Mouse (Mus musculus): ENCODE measurements around the gene She. TPM values are rescaled to one million over a fixed set of nuclear protein-coding genes. Genes with fewer than 3 reads are reported as not detected.

Gene She
- polyA plus RNA-seq, 1 experiment = not detected

DNA sequence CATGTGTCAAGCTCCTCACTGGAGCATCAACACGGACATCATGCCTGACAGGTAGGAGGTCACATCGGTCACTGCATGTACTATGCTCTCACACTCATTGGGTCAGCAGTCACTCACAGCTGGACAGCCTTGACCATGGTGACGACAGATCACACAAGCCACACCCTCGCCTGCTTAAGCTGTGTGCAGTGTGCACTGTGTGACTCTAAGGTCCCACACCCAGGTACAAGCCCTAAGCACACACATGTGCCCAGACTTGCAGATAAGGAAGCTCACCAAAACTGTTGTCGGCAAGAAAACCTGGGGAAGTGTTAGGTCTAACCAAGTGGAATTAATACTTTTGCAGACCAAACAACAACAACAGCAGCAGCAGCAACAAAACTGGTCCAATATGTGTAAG lies 23.3 kb upstream of the She start:
- H3K4me3 ChIP-seq (ENCODE audit: insufficient read depth, poor library complexity, severe bottlenecking) = no peak overlapping the region
- no peaks in the 10 kb centered on the region for H3K79me2 ChIP-seq (ENCODE audit: control insufficient read depth, insufficient read depth)
- H3K79me3 ChIP-seq (ENCODE audit: low read depth) = no peaks in the 10 kb centered on the region
- H3ac ChIP-seq (ENCODE audit: control insufficient read depth, insufficient read length, low read depth) = no peak overlapping the region
- H3K27me3 ChIP-seq (ENCODE audit: control insufficient read depth, insufficient read depth, insufficient read length) = peaks cover 11% of the 10 kb centered on the region
- H3K36me3 ChIP-seq (ENCODE audit: control insufficient read depth, insufficient read depth) = no peaks in the 10 kb centered on the region
- no peak for TF ChIP-seq CEBPB (IDR thresholded peaks at IDR 0.05; ENCODE audit: low read depth)
- TF ChIP-seq MYOD1 (IDR thresholded peaks at IDR 0.05; ENCODE audit: control insufficient read depth, insufficient read length, low read depth) = no peak
- TF ChIP-seq MAX (IDR thresholded peaks at IDR 0.05) = no peak
- no peak for TF ChIP-seq MYOG (IDR thresholded peaks at IDR 0.05; ENCODE audit: control insufficient read depth, extremely low read depth, insufficient read length)
- TF ChIP-seq FOSL1 (IDR thresholded peaks at IDR 0.05; ENCODE audit: insufficient read depth, low read length, poor library complexity, severe bottlenecking) = no peak
- TF ChIP-seq CTCF (IDR thresholded peaks at IDR 0.05; ENCODE audit: control insufficient read depth, insufficient read depth, insufficient read length) = no peak
- TF ChIP-seq USF1 (IDR thresholded peaks at IDR 0.05; ENCODE audit: low read depth) = no peak

DNA sequence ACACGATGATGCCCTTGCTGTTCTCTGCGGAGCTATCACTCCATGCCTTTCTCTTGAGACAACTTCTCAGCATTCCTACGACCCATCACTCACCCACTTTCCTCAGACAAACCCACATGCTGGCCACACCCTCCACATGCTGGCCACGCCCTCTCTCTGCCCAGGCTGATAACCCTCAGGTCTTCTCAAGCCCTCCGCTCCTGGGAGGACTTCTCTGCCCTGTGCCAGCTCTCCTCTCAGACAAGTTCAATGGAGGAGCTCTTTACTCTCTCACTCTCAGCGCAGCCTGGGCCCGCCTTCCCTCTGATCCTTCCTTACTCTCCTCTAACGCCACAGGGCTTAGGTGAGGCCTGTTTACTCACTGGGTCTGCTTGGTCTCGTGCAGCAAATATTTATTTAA lies 22.5 kb upstream of the She start:
- Histone ChIP-seq H3K79me2 (ENCODE audit: control insufficient read depth, insufficient read depth) (no peaks in the 10 kb centered on the region), H3K36me3 (ENCODE audit: control insufficient read depth, insufficient read depth) (no peaks in the 10 kb centered on the region), H3K79me3 (ENCODE audit: low read depth) (no peaks in the 10 kb centered on the region), H3K27me3 (ENCODE audit: control insufficient read depth, insufficient read depth, insufficient read length) (peaks cover 7% of the 10 kb centered on the region), H3ac (ENCODE audit: control insufficient read depth, insufficient read length, low read depth) (no peak overlapping the region), H3K4me3 (ENCODE audit: insufficient read depth, poor library complexity, severe bottlenecking) (no peak overlapping the region)
- no peak for TF ChIP-seq CTCF (IDR thresholded peaks at IDR 0.05; ENCODE audit: control insufficient read depth, insufficient read depth, insufficient read length)
- TF ChIP-seq MYOG (IDR thresholded peaks at IDR 0.05; ENCODE audit: control insufficient read depth, extremely low read depth, insufficient read length) = no peak
- TF ChIP-seq CEBPB (IDR thresholded peaks at IDR 0.05; ENCODE audit: low read depth) = no peak
- no peak for TF ChIP-seq MYOD1 (IDR thresholded peaks at IDR 0.05; ENCODE audit: control insufficient read depth, insufficient read length, low read depth)
- no peak for TF ChIP-seq FOSL1 (IDR thresholded peaks at IDR 0.05; ENCODE audit: insufficient read depth, low read length, poor library complexity, severe bottlenecking)
- TF ChIP-seq MAX (IDR thresholded peaks at IDR 0.05) = no peak
- TF ChIP-seq USF1 (IDR thresholded peaks at IDR 0.05; ENCODE audit: low read depth) = no peak

DNA sequence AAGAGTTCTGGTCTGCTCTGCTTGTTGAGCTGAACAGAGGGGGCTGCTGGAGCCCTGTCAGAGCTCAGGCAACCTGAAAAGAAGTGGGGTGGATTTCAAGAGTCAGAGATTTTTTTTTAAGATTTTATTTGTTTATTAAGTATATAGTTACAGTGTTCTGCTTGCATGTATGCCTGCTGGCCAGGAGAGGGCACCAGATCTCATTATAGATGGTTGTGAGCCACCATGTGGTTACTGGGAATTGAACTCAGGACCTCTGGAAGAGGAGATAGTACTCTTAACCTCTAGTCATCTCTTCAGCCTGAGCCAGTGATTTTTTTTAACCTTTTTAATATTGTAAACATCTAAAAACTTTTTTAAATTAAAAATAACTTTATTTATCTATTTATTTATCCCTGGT lies 20.3 kb upstream of the She start:
- no peak overlapping the region for H3K4me3 ChIP-seq (ENCODE audit: insufficient read depth, poor library complexity, severe bottlenecking)
- no peak overlapping the region for H3ac ChIP-seq (ENCODE audit: control insufficient read depth, insufficient read length, low read depth)
- H3K36me3 ChIP-seq (ENCODE audit: control insufficient read depth, insufficient read depth) = no peaks in the 10 kb centered on the region
- no peaks in the 10 kb centered on the region for H3K79me3 ChIP-seq (ENCODE audit: low read depth)
- H3K79me2 ChIP-seq (ENCODE audit: control insufficient read depth, insufficient read depth) = no peaks in the 10 kb centered on the region
- peaks cover 19% of the 10 kb centered on the region for H3K27me3 ChIP-seq (ENCODE audit: control insufficient read depth, insufficient read depth, insufficient read length)
- no peak for TF ChIP-seq MAX (IDR thresholded peaks at IDR 0.05)
- TF ChIP-seq USF1 (IDR thresholded peaks at IDR 0.05; ENCODE audit: low read depth) = no peak
- no peak for TF ChIP-seq CTCF (IDR thresholded peaks at IDR 0.05; ENCODE audit: control insufficient read depth, insufficient read depth, insufficient read length)
- TF ChIP-seq FOSL1 (IDR thresholded peaks at IDR 0.05; ENCODE audit: insufficient read depth, low read length, poor library complexity, severe bottlenecking) = no peak
- no peak for TF ChIP-seq MYOG (IDR thresholded peaks at IDR 0.05; ENCODE audit: control insufficient read depth, extremely low read depth, insufficient read length)
- TF ChIP-seq CEBPB (IDR thresholded peaks at IDR 0.05; ENCODE audit: low read depth) = no peak
- TF ChIP-seq MYOD1 (IDR thresholded peaks at IDR 0.05; ENCODE audit: control insufficient read depth, insufficient read length, low read depth) = no peak

DNA sequence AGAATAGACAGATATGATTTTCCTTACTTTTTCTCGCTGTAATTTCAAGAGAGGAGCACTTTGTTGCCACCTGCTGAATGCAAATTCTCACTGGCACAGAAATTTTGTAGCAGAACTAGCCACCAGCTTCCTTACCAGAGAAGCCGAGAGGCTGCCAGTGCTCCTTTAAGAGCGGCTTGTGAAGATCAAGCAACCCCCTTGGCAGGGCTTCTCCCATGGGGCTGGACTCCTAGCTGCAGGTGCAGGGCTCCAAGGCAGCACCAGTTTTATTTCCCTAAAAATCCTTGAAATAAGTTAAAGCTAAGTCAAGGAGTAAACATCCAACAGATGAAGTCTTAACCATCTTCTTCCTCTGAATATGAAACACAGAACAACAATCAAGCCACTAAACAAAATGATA lies 19.0 kb upstream of the She start:
- Histone ChIP-seq H3ac (ENCODE audit: control insufficient read depth, insufficient read length, low read depth) (no peak overlapping the region), H3K27me3 (ENCODE audit: control insufficient read depth, insufficient read depth, insufficient read length) (peaks cover 30% of the 10 kb centered on the region), H3K36me3 (ENCODE audit: control insufficient read depth, insufficient read depth) (no peaks in the 10 kb centered on the region), H3K79me2 (ENCODE audit: control insufficient read depth, insufficient read depth) (no peaks in the 10 kb centered on the region), H3K79me3 (ENCODE audit: low read depth) (no peaks in the 10 kb centered on the region), H3K4me3 (ENCODE audit: insufficient read depth, poor library complexity, severe bottlenecking) (no peak overlapping the region)
- TF ChIP-seq MAX (IDR thresholded peaks at IDR 0.05) (no peak), MYOD1 (IDR thresholded peaks at IDR 0.05; ENCODE audit: control insufficient read depth, insufficient read length, low read depth) (no peak), CTCF (IDR thresholded peaks at IDR 0.05; ENCODE audit: control insufficient read depth, insufficient read depth, insufficient read length) (no peak)

GRCm38 (mm10) chr3:89814051-89814450 lies 17.1 kb upstream of the She start:
- H3K4me3 ChIP-seq (ENCODE audit: insufficient read depth, poor library complexity, severe bottlenecking) = no peak overlapping the region
- no peaks in the 10 kb centered on the region for H3K36me3 ChIP-seq (ENCODE audit: control insufficient read depth, insufficient read depth)
- no peak overlapping the region for H3ac ChIP-seq (ENCODE audit: control insufficient read depth, insufficient read length, low read depth)
- H3K79me2 ChIP-seq (ENCODE audit: control insufficient read depth, insufficient read depth) = no peaks in the 10 kb centered on the region
- TF ChIP-seq MYOG (IDR thresholded peaks at IDR 0.05; ENCODE audit: control insufficient read depth, extremely low read depth, insufficient read length) (no peak), CEBPB (IDR thresholded peaks at IDR 0.05; ENCODE audit: low read depth) (no peak), MAX (IDR thresholded peaks at IDR 0.05) (no peak), CTCF (IDR thresholded peaks at IDR 0.05; ENCODE audit: control insufficient read depth, insufficient read depth, insufficient read length) (no peak), FOSL1 (IDR thresholded peaks at IDR 0.05; ENCODE audit: insufficient read depth, low read length, poor library complexity, severe bottlenecking) (no peak), USF1 (IDR thresholded peaks at IDR 0.05; ENCODE audit: low read depth) (no peak), MYOD1 (IDR thresholded peaks at IDR 0.05; ENCODE audit: control insufficient read depth, insufficient read length, low read depth) (no peak)
- H3K79me3 ChIP-seq (ENCODE audit: low read depth) = no peaks in the 10 kb centered on the region
- peaks cover 40% of the 10 kb centered on the region for H3K27me3 ChIP-seq (ENCODE audit: control insufficient read depth, insufficient read depth, insufficient read length)

- TF ChIP-seq MYOG (IDR thresholded peaks at IDR 0.05; ENCODE audit: control insufficient read depth, extremely low read depth, insufficient read length) = no peak
- no peak for TF ChIP-seq FOSL1 (IDR thresholded peaks at IDR 0.05; ENCODE audit: insufficient read depth, low read length, poor library complexity, severe bottlenecking)
- TF ChIP-seq CEBPB (IDR thresholded peaks at IDR 0.05; ENCODE audit: low read depth) = no peak
- TF ChIP-seq MYOD1 (IDR thresholded peaks at IDR 0.05; ENCODE audit: control insufficient read depth, insufficient read length, low read depth) = no peak
- no peak for TF ChIP-seq USF1 (IDR thresholded peaks at IDR 0.05; ENCODE audit: low read depth)
- no peak for TF ChIP-seq CTCF (IDR thresholded peaks at IDR 0.05; ENCODE audit: control insufficient read depth, insufficient read depth, insufficient read length)
- no peak for TF ChIP-seq MAX (IDR thresholded peaks at IDR 0.05)
- H3K79me2 ChIP-seq (ENCODE audit: control insufficient read depth, insufficient read depth) = no peaks in the 10 kb centered on the region
- no peaks in the 10 kb centered on the region for H3K79me3 ChIP-seq (ENCODE audit: low read depth)
- H3K27me3 ChIP-seq (ENCODE audit: control insufficient read depth, insufficient read depth, insufficient read length) = peaks cover 56% of the 10 kb centered on the region
- H3K4me3 ChIP-seq (ENCODE audit: insufficient read depth, poor library complexity, severe bottlenecking) = no peak overlapping the region
- H3K36me3 ChIP-seq (ENCODE audit: control insufficient read depth, insufficient read depth) = no peaks in the 10 kb centered on the region
- H3ac ChIP-seq (ENCODE audit: control insufficient read depth, insufficient read length, low read depth) = no peak overlapping the region
Observed at GRCm38 (mm10) chr3:89817056-89817455, 14.1 kb upstream of the She start.

Measured in C2C12 (cell line).